Mouse (Mus musculus) embryonic facial prominence, embryonic 10.5 days (tissue): ENCODE results near the gene Cacna1g. TPM values are rescaled to one million over a fixed set of nuclear protein-coding genes. Genes with fewer than 3 reads are reported as not detected.

ENCODE experiments used
- DNase-seq: peaks from one replicate; pipeline ENCODE4 v3.0.0-alpha.2; 2017; ENCODE audit warnings: low spot score
- H3K27ac ChIP-seq: fragments of 300-500 bp; sonication (generic); replicated peaks from 2 replicates; pipeline ENCODE4 v1.5.1; 2016; ENCODE audit warnings: mild to moderate bottlenecking
- H3K27me3 ChIP-seq: fragments of 300-500 bp; sonication (generic); replicated peaks from 2 replicates; pipeline ENCODE4 v1.6.1; 2016; ENCODE audit warnings: low read depth, mild to moderate bottlenecking; ENCODE audit not compliant: poor library complexity, severe bottlenecking
- H3K36me3 ChIP-seq: fragments of 300-500 bp; sonication (generic); replicated peaks from 2 replicates; pipeline ENCODE4 v1.6.1; 2016; ENCODE audit warnings: mild to moderate bottlenecking, moderate library complexity
- H3K4me1 ChIP-seq: fragments of 300-500 bp; sonication (generic); 2 replicates; pipeline ENCODE4 v1.6.1; 2016
- H3K4me3 ChIP-seq: fragments of 300-500 bp; sonication (generic); 2 replicates; pipeline ENCODE4 v1.5.1; 2016; ENCODE audit warnings: mild to moderate bottlenecking, moderate library complexity
- H3K9me3 ChIP-seq: fragments of 300-500 bp; sonication (generic); 2 replicates; pipeline ENCODE4 v1.6.1; 2016; ENCODE audit warnings: mild to moderate bottlenecking
- WGBS: fragments of 180-500 bp; shearing (Covaris S2); methylation state at CpG from one replicate; pipeline ENCODE4 v1.1.7; 2016; 5-methylcytosine and 5-hydroxymethylcytosine counted together
- polyA plus RNA-seq: library from polyadenylated mRNA; unstranded; fragments of >200 nt; fragmentation: Nextera tagmentation; extraction: Ambion mirVana; gene quantifications from 2 replicates; pipeline ENCODE4 v1.2.1, GENCODE M21; 2016

Gene Cacna1g
- polyA plus RNA-seq, 1 experiment from 2014 or later = 13.5 TPM

DNA sequence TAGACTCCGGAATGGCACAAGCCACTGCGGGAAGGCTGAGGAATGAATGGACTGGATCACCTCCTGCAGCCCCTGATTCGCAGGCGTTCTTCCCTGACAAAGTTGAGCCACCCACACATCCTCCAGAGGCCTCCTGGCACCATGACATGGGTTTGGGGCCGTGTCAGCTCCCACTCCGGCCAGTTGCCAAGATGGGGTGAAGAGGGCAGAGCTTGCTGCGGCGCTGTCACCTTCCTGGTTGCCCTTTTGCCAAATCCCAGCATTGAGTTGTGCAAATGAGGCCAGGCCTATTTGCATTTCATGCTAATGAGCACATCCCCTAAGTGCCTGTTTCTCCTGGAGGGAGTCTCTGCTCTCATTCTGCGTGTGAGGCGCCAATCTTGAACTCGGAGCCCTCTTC lies 1.7 kb upstream of the Cacna1g start:
- DNase-seq = no peak
- H3K27ac ChIP-seq = no peak overlapping the region
- peaks cover 64% of the 10 kb centered on the region for H3K4me1 ChIP-seq
- no peaks in the 10 kb centered on the region for H3K9me3 ChIP-seq
- H3K27me3 ChIP-seq = peaks cover 100% of the 10 kb centered on the region
- 16% methylated on average over 11 of the region's 11 CpGs for WGBS
- H3K36me3 ChIP-seq = no peaks in the 10 kb centered on the region
- H3K4me3 ChIP-seq = no peak overlapping the region

DNA sequence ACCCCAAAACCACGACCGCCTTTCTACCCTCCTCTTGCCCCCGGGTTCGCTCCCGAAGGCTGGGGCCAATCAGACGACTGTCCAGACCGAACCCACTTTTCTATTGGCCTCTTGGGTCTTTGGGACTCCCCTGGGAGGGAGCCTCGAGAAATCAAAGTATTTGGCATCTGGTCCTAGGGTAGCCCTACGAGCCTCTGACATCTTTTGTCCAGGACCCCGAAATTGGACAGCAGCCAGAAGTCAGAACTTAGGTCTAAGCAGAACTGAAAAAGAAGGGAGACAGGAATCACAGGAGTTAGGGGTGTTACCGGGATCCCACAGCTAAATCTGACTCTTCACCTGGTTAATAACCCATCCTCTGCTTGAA lies 529 bp upstream of the Cacna1g start:
- Histone ChIP-seq H3K9me3 (no peaks in the 10 kb centered on the region), H3K27ac (peak overlapping the region; percentile 91; the same call in 1 of the 2 replicates), H3K4me3 (peak overlapping the region; percentile 82), H3K36me3 (no peaks in the 10 kb centered on the region), H3K4me1 (peaks cover 76% of the 10 kb centered on the region), H3K27me3 (peaks cover 97% of the 10 kb centered on the region)
- DNase-seq = no peak
- 2% methylated on average over 11 of the region's 11 CpGs for WGBS

- Histone ChIP-seq H3K9me3 (no peaks in the 10 kb centered on the region), H3K27me3 (peaks cover 82% of the 10 kb centered on the region), H3K4me1 (peaks cover 90% of the 10 kb centered on the region), H3K4me3 (peak overlapping the region; percentile 82), H3K27ac (peak overlapping the region; percentile 91), H3K36me3 (peaks cover 4% of the 10 kb centered on the region; the same call in 1 of the 2 replicates)
- WGBS = under 1% methylated on average over 52 of the region's 52 CpGs
- DNase-seq = peak; percentile 69
These were observed 887 bp downstream of the Cacna1g start for GRCm38 (mm10) chr11:94472916-94473706.

- H3K27me3 ChIP-seq = peaks cover 77% of the 10 kb centered on the region
- peak overlapping the region; percentile 91 for H3K27ac ChIP-seq
- H3K9me3 ChIP-seq = no peaks in the 10 kb centered on the region
- peak overlapping the region; percentile 82 for H3K4me3 ChIP-seq
- DNase-seq = peak; percentile 65
- H3K36me3 ChIP-seq = peaks cover 4% of the 10 kb centered on the region; the same call in 1 of the 2 replicates
- peaks cover 91% of the 10 kb centered on the region for H3K4me1 ChIP-seq
- WGBS = under 1% methylated on average over 15 of the region's 15 CpGs
These were observed 1.4 kb downstream of the Cacna1g start for GRCm38 (mm10) chr11:94472585-94472915.

DNA sequence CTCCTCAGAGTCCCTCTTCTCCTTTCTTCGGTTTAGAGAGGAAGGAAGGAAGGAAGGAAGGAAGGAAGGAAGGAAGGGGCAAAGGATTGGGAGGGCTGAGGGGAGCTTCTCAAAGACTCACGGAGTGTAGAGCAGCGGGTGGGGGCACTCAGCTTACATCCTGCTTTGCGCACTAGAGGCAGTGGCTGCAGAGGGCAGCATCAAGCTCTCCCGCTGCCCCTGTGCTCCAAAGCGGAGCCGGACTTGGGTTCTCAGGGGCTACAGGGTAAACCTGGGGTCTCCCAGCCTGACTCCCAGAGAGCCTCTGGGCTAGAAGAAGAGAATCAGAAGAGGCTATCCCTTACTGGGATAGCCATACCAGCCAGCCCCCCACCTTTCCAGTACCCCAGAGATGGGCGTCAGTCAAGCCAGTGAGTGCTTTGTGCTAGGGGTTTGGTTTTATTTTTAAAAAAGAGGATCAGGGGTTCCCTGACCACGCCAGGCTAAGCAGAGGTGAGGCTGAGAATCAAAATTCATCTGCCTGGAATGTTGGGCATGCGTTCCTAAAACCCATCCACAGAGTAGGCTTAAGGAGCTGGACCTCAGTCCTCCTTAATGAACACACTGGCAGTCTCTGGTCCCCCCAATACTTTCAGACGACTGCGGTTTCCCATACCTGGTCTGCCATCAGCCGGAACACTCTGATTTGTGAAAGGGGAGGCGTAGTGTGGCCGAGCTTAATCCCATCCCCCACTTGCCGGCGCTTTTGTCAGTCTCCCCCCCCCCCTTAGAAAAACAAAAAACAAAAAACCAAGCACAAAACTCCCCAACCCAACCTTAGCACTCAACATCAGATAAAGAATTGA lies 2.0 kb downstream of the Cacna1g start:
- WGBS = 1% methylated on average over 17 of the region's 17 CpGs
- H3K9me3 ChIP-seq = no peaks in the 10 kb centered on the region
- peaks cover 71% of the 10 kb centered on the region for H3K27me3 ChIP-seq
- peak overlapping the region; percentile 82 for H3K4me3 ChIP-seq
- peaks cover 90% of the 10 kb centered on the region for H3K4me1 ChIP-seq
- peaks cover 4% of the 10 kb centered on the region; the same call in 1 of the 2 replicates for H3K36me3 ChIP-seq
- DNase-seq = peak; percentile 52
- H3K27ac ChIP-seq = peak overlapping the region; percentile 91

GRCm38 (mm10) chr11:94470391-94470790 lies 3.6 kb downstream of the Cacna1g start:
- peak; percentile 88 for DNase-seq

GRCm38 (mm10) chr11:94469136-94470064 lies 4.6 kb downstream of the Cacna1g start:
- peak overlapping the region; percentile 91 for H3K27ac ChIP-seq
- WGBS = 27% methylated on average over 9 of the region's 9 CpGs

More at GRCm38 (mm10) chr11:94470391-94470790, 3.6 kb downstream of the Cacna1g start:
- WGBS = 21% methylated on average over 7 of the region's 7 CpGs
- peaks cover 5% of the 10 kb centered on the region; the same call in 1 of the 2 replicates for H3K36me3 ChIP-seq
- peak overlapping the region; percentile 82 for H3K4me3 ChIP-seq
- peak overlapping the region; percentile 91 for H3K27ac ChIP-seq
- no peaks in the 10 kb centered on the region for H3K9me3 ChIP-seq
- H3K4me1 ChIP-seq = peaks cover 98% of the 10 kb centered on the region
- H3K27me3 ChIP-seq = peaks cover 55% of the 10 kb centered on the region

GRCm38 (mm10) chr11:94468582-94469064 lies 5.4 kb downstream of the Cacna1g start:
- peak overlapping the region; percentile 82; the same call in 1 of the 2 replicates for H3K4me3 ChIP-seq
- 16% methylated on average over 4 of the region's 4 CpGs for WGBS
- peaks cover 37% of the 10 kb centered on the region for H3K27me3 ChIP-seq
- DNase-seq = peak; percentile 80
- H3K9me3 ChIP-seq = no peaks in the 10 kb centered on the region
- H3K27ac ChIP-seq = peak overlapping the region; percentile 91
- peaks cover 97% of the 10 kb centered on the region for H3K4me1 ChIP-seq
- peaks cover 11% of the 10 kb centered on the region; the same call in 1 of the 2 replicates for H3K36me3 ChIP-seq

More at GRCm38 (mm10) chr11:94469136-94470064, 4.6 kb downstream of the Cacna1g start:
- peaks cover 11% of the 10 kb centered on the region; the same call in 1 of the 2 replicates for H3K36me3 ChIP-seq
- peaks cover 98% of the 10 kb centered on the region for H3K4me1 ChIP-seq
- peak; percentile 47 for DNase-seq
- no peaks in the 10 kb centered on the region for H3K9me3 ChIP-seq
- peaks cover 45% of the 10 kb centered on the region for H3K27me3 ChIP-seq
- peak overlapping the region; percentile 82 for H3K4me3 ChIP-seq

DNA sequence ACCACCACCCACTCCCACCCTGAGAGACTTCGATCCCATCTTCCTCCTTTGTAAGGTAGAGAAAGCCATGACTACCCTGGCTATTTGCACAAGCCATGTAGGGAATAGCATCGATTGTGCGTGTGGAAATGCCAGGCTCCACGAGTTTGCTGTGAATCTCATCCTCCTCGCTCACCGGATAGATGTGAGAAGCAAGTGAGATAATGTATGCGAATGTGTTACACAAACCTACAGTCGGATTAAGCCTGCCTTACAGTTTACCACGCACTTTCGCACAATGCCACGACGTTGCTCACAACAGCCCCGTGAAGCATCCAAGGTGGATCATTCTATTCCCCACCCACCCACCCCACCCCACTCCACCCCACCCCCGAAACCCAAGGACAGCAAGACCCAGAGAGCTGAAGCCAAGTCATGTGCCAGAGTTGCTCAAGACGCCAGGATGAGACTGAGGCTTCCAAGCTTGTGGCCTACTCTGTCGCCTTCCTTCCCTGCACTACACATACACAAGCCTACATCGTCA lies 7.6 kb downstream of the Cacna1g start:
- Histone ChIP-seq H3K9me3 (no peaks in the 10 kb centered on the region), H3K27ac (no peak overlapping the region), H3K36me3 (peaks cover 27% of the 10 kb centered on the region), H3K4me3 (no peak overlapping the region), H3K27me3 (peaks cover 15% of the 10 kb centered on the region), H3K4me1 (peaks cover 75% of the 10 kb centered on the region)
- 92% methylated on average over 17 of the region's 17 CpGs for WGBS
- no peak for DNase-seq

DNA sequence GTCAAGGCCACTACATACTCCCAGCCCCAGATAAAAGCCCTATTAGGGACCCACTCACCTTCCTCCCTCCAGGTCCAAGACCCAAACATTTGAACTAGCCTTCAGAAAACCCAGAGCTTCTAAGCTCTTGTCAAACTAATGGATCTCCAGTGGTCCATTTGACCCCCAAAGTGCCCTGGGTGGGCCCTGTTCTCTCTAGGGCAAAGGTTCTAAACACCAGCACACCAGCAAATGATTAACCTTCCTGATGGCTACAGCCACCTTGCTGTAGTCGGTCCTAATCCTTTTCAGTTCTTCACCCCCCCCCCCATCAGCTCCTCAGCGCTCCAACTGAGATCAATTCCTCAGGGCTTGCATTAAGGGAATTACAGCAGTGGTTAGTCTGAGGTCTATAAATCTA lies 9.8 kb downstream of the Cacna1g start:
- H3K36me3 ChIP-seq = peaks cover 44% of the 10 kb centered on the region
- 50% methylated on average over 2 of the region's 2 CpGs for WGBS
- H3K4me1 ChIP-seq = peaks cover 61% of the 10 kb centered on the region
- H3K27me3 ChIP-seq = no peaks in the 10 kb centered on the region; the same call in 1 of the 2 replicates
- H3K9me3 ChIP-seq = no peaks in the 10 kb centered on the region
- no peak overlapping the region for H3K4me3 ChIP-seq
- no peak overlapping the region for H3K27ac ChIP-seq
- DNase-seq = no peak

DNA sequence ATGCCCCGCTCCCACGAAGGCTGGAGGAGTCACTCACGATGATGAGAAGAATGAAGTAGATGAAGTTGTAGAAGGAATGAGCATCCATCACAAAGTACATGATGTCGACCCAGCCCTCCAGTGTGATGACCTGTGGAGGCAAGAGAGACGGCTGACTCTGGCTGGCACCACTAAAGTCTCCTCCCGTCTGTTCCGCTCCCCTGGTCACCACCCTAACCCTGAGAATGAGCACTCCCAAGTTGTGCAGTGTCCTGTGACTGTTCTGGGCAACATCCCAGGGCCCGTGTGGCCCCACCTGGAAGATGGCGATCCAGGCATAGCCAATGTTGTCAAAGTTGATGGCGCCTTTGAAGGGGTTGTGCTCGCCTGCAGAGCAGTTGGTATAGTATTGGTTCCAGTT lies 12.1 kb downstream of the Cacna1g start:
- Histone ChIP-seq H3K36me3 (peaks cover 64% of the 10 kb centered on the region), H3K27ac (no peak overlapping the region), H3K27me3 (no peaks in the 10 kb centered on the region; the same call in 1 of the 2 replicates), H3K9me3 (no peaks in the 10 kb centered on the region), H3K4me1 (peaks cover 43% of the 10 kb centered on the region), H3K4me3 (no peak overlapping the region)
- 94% methylated on average over 11 of the region's 11 CpGs for WGBS
- DNase-seq = no peak
